Mouse (Mus musculus) limb, embryonic 11.5 days (tissue): Measurements from ENCODE around the gene Ttll1. TPM values are rescaled to one million over a fixed set of nuclear protein-coding genes. Genes with fewer than 3 reads are reported as not detected.

ENCODE experiments used
- ATAC-seq: fragments of 200-750 bp; cut with Nextera tagmentation; 2 replicates; pipeline ENCODE4 v1.8.0; 2017; ENCODE audit warnings: low read depth; ENCODE audit not compliant: insufficient number of reproducible peaks, low FRiP score, low TSS enrichment
- DNase-seq: peaks from one replicate; pipeline ENCODE4 v3.0.0-alpha.2; 2015; ENCODE audit warnings: low spot score
- H3K27ac ChIP-seq: fragments of 300-500 bp; sonication (generic); replicated peaks from 2 replicates; pipeline ENCODE4 v1.5.1; 2014; ENCODE audit warnings: low read depth, mild to moderate bottlenecking, low read length
- H3K27me3 ChIP-seq: fragments of 300-500 bp; sonication (generic); 2 replicates; pipeline ENCODE4 v1.6.1; 2014; ENCODE audit warnings: mild to moderate bottlenecking, low read length, mixed read lengths; ENCODE audit not compliant: control insufficient read depth, insufficient read depth
- H3K36me3 ChIP-seq: fragments of 300-500 bp; sonication (generic); 2 replicates; pipeline ENCODE4 v1.6.1; 2014; ENCODE audit warnings: mild to moderate bottlenecking, low read length, moderate library complexity, mixed read lengths; ENCODE audit not compliant: control insufficient read depth, insufficient read depth
- H3K4me1 ChIP-seq: fragments of 300-500 bp; sonication (generic); 2 replicates; pipeline ENCODE4 v1.6.1; 2014; ENCODE audit warnings: low read length, mixed read lengths; ENCODE audit not compliant: control insufficient read depth, insufficient read depth
- H3K4me2 ChIP-seq: fragments of 300-500 bp; sonication (generic); 2 replicates; pipeline ENCODE4 v1.6.1; 2014; ENCODE audit warnings: low read depth, mild to moderate bottlenecking, moderate library complexity; ENCODE audit not compliant: severe bottlenecking
- H3K4me3 ChIP-seq: fragments of 300-500 bp; sonication (generic); 2 replicates; pipeline ENCODE4 v1.5.1; 2014; ENCODE audit warnings: low read depth, low read length
- H3K9ac ChIP-seq: fragments of 300-500 bp; sonication (generic); 2 replicates; pipeline ENCODE4 v1.6.1; 2014; ENCODE audit warnings: mild to moderate bottlenecking, low read length
- H3K9me3 ChIP-seq: fragments of 300-500 bp; sonication (generic); 2 replicates; pipeline ENCODE4 v1.6.1; 2016; ENCODE audit warnings: low read length; ENCODE audit not compliant: control insufficient read depth
- WGBS: fragments of 180-500 bp; shearing (Covaris S2); extraction: QIAGEN DNeasy Blood & Tissue Kit; methylation state at CpG from one replicate; pipeline ENCODE4 v1.1.7; 2014; 5-methylcytosine and 5-hydroxymethylcytosine counted together
- polyA plus RNA-seq: library from polyadenylated mRNA; unstranded; fragments of >200 nt; fragmentation: Nextera tagmentation; extraction: Ambion mirVana; gene quantifications from 2 replicates; pipeline ENCODE4 v1.2.1, GENCODE M21; 2014

Ttll1 gene
- polyA plus RNA-seq, 1 experiment from 2014 or later: 19.2 TPM

GRCm38 (mm10) chr15:83473251-83473650 lies 37.4 kb downstream of the Ttll1 start:
- WGBS: 97% methylated on average over 1 of the region's 1 CpGs
- no peaks in the 10 kb centered on the region for H3K27me3 ChIP-seq
- no peak overlapping the region for H3K9ac ChIP-seq
- ATAC-seq: no peak
- H3K4me3 ChIP-seq: no peak overlapping the region
- H3K9me3 ChIP-seq: no peaks in the 10 kb centered on the region
- no peaks in the 10 kb centered on the region for H3K36me3 ChIP-seq
- no peak for DNase-seq
- no peak overlapping the region for H3K27ac ChIP-seq
- no peak overlapping the region for H3K4me2 ChIP-seq
- H3K4me1 ChIP-seq: peaks cover 13% of the 10 kb centered on the region; the same call in 1 of the 2 replicates

DNA sequence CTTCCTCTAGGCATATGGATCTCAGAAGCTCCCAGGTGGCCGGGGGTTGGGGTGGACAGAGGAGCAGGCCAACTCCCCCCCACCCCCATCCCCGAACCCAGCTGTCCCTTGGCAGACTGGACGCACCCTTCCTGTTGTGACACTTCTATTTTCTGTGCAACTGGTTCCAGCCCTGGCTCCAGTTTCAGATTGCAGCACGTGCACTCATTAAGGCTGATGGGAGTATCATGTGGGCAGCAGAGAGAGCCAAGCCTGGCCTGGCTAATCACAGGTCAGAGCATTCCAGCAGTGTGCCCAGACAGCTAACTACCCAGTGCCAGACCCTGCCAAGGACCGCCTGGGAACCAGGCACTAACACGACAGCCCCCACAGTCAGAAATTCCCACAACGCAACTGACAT lies 39.2 kb downstream of the Ttll1 start:
- Histone ChIP-seq H3K4me3 (no peak overlapping the region), H3K4me2 (no peak overlapping the region), H3K36me3 (no peaks in the 10 kb centered on the region), H3K4me1 (peaks cover 13% of the 10 kb centered on the region; the same call in 1 of the 2 replicates), H3K9me3 (no peaks in the 10 kb centered on the region), H3K9ac (no peak overlapping the region), H3K27me3 (no peaks in the 10 kb centered on the region), H3K27ac (no peak overlapping the region)
- no peak for ATAC-seq
- DNase-seq: no peak
- 59% methylated on average over 7 of the region's 7 CpGs for WGBS

DNA sequence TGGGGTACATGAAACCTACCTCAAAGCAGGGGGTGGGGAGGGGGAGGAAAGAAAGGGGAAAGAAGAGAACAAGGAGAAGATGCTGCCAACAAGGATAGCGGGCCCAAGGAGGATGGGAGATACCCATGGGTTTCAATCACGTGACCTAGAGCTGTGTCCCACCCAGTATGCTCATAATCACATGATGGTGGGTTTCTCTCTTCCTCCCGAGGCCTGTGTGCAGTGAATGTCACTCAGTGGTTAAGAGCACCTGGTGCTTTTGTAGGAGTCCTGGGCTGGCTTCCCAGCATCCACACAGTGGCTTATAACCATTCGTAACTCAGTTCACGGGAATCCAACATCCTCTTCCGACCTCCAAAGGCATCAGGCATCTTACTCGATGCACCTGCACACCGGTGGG lies 40.2 kb downstream of the Ttll1 start:
- WGBS: 83% methylated on average over 8 of the region's 8 CpGs
- H3K36me3 ChIP-seq: no peaks in the 10 kb centered on the region
- no peaks in the 10 kb centered on the region for H3K27me3 ChIP-seq
- H3K4me1 ChIP-seq: peaks cover 13% of the 10 kb centered on the region; the same call in 1 of the 2 replicates
- no peak overlapping the region for H3K27ac ChIP-seq
- no peak for DNase-seq
- no peak overlapping the region for H3K4me3 ChIP-seq
- H3K9ac ChIP-seq: no peak overlapping the region
- no peak for ATAC-seq
- no peaks in the 10 kb centered on the region for H3K9me3 ChIP-seq
- no peak overlapping the region for H3K4me2 ChIP-seq

GRCm38 (mm10) chr15:83469279-83469821 lies 41.3 kb downstream of the Ttll1 start:
- Histone ChIP-seq H3K4me3 (no peak overlapping the region), H3K27me3 (no peaks in the 10 kb centered on the region), H3K36me3 (no peaks in the 10 kb centered on the region), H3K27ac (no peak overlapping the region), H3K9ac (no peak overlapping the region), H3K9me3 (no peaks in the 10 kb centered on the region), H3K4me2 (no peak overlapping the region), H3K4me1 (peaks cover 8% of the 10 kb centered on the region; the same call in 1 of the 2 replicates)
- WGBS: 76% methylated on average over 6 of the region's 6 CpGs
- ATAC-seq (no peak), DNase-seq (no peak)

GRCm38 (mm10) chr15:83467232-83467966 lies 43.3 kb downstream of the Ttll1 start:
- WGBS: 85% methylated on average over 9 of the region's 9 CpGs

GRCm38 (mm10) chr15:83466331-83466730 lies 44.4 kb downstream of the Ttll1 start:
- H3K4me3 ChIP-seq: no peak overlapping the region
- ATAC-seq (no peak), DNase-seq (no peak)
- peaks cover 4% of the 10 kb centered on the region; the same call in 1 of the 2 replicates for H3K4me1 ChIP-seq
- WGBS: 79% methylated on average over 4 of the region's 4 CpGs
- H3K9me3 ChIP-seq: no peaks in the 10 kb centered on the region
- H3K27ac ChIP-seq: no peak overlapping the region
- no peak overlapping the region for H3K4me2 ChIP-seq
- no peaks in the 10 kb centered on the region for H3K36me3 ChIP-seq
- H3K27me3 ChIP-seq: no peaks in the 10 kb centered on the region
- no peak overlapping the region for H3K9ac ChIP-seq

More at GRCm38 (mm10) chr15:83467232-83467966, 43.3 kb downstream of the Ttll1 start:
- ATAC-seq (no peak), DNase-seq (no peak)
- Histone ChIP-seq H3K36me3 (no peaks in the 10 kb centered on the region), H3K27me3 (no peaks in the 10 kb centered on the region), H3K4me1 (peaks cover 4% of the 10 kb centered on the region; the same call in 1 of the 2 replicates), H3K4me2 (no peak overlapping the region), H3K9me3 (no peaks in the 10 kb centered on the region), H3K9ac (no peak overlapping the region), H3K4me3 (no peak overlapping the region), H3K27ac (no peak overlapping the region)

DNA sequence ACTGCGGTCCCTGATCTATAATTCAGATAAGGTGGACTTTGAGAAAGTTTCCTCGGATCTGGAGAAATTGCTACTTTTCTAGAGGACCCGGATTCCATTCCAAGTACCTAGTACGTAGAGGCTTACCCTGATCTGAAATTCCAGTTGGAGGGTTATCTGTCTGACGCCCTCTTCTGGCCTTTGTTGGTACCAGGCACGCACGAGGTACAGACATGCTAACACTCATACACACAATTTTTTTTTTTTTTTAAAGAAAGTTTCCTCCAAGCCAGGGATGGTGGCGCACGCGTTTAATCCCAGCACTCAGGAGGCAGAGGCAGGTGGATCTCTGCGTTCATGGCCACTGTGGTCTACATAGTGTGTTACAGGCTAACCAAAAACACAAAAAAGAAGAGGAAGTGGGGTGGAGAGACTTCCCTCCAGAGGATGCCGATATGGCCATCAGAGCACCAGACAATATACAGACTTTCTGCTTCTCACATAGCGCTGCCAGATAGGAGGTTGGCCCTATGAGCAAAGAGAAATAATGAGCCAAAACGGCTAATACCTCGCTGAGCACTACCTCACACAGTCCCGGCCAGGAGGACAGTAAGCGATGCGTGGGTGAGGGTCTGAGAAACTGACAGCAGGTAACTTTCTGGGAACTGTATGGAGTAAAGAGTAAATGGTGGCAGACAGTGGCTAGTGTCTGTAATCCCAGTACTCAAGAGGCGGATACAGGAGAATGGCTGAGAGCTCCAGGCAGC lies 45.6 kb downstream of the Ttll1 start:
- no peak overlapping the region for H3K27ac ChIP-seq
- H3K9me3 ChIP-seq: no peaks in the 10 kb centered on the region
- H3K4me2 ChIP-seq: peak overlapping the region; percentile 92
- ATAC-seq (0 out of 2 replicates have a peak, but pooled peaks have one; percentile 4), DNase-seq (no peak)
- H3K27me3 ChIP-seq: no peaks in the 10 kb centered on the region
- no peak overlapping the region for H3K9ac ChIP-seq
- peaks cover 4% of the 10 kb centered on the region; the same call in 1 of the 2 replicates for H3K4me1 ChIP-seq
- no peak overlapping the region for H3K4me3 ChIP-seq
- WGBS: 78% methylated on average over 19 of the region's 19 CpGs
- no peaks in the 10 kb centered on the region for H3K36me3 ChIP-seq

DNA sequence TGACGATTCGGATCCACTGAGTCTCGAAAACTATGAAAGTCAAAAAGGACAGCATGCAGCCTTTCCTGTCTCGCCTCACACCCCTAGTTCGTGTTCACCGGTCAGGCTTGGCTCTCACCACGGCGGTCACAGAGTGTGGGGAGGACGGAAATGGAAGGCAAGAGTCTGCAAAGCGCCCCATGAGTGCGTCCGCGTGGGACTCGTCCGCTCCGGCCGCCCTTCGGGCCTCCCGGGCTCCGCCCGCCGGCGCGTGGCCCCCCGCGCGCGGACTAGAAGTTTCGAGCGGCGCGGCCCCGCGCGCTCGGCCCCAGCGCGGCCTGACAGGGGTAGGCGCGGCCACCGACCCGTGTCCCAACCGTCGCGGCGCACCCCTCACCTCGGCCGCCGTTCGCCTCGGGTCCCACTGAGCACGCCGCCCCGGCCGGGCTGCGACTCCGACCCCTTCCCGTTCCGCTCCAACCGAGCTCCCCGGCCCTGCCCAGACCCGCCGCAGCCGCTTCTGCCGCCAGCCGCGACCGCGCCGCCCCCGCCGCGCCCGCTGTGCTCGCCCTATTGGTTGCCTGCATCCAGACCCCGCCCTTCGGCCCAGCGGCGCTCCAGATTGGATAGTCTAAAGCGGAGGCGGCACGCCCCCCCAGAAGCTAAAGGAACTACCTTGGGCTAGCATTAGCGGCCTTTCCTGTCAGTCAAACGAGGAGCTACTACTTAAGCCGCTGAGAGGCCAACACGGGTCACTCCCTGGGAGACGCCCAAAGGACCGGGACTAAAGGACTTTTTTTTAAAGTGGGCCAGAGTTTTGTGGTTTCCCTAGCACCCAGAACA lies 46.4 kb downstream of the Ttll1 start, which contains the start of gene Pacsin2:
TSS of gene Pacsin2 (minus strand) at position 524 of the 822 bp plus-strand sequence.
- Histone ChIP-seq H3K27me3 (no peaks in the 10 kb centered on the region), H3K27ac (no peak within 1 kb of the TSS), H3K4me2 (peak within 1 kb of the TSS; percentile 92), H3K4me1 (peaks cover 4% of the 10 kb centered on the region; the same call in 1 of the 2 replicates), H3K9me3 (no peaks in the 10 kb centered on the region), H3K4me3 (peak within 1 kb of the TSS; percentile 56), H3K36me3 (no peaks in the 10 kb centered on the region), H3K9ac (peak within 1 kb of the TSS; percentile 79)
- DNase-seq: peak; percentile 98
- peak; percentile 99 for ATAC-seq
- WGBS: under 1% methylated on average over 85 of the region's 88 CpGs
